Mouse (Mus musculus): ENCODE data around the gene Zbtb45. TPM values are rescaled to one million over a fixed set of nuclear protein-coding genes. Genes with fewer than 3 reads are reported as not detected.

Zbtb45 gene
- polyA plus RNA-seq, 1 experiment from 2014 or later: 32.8 TPM

DNA sequence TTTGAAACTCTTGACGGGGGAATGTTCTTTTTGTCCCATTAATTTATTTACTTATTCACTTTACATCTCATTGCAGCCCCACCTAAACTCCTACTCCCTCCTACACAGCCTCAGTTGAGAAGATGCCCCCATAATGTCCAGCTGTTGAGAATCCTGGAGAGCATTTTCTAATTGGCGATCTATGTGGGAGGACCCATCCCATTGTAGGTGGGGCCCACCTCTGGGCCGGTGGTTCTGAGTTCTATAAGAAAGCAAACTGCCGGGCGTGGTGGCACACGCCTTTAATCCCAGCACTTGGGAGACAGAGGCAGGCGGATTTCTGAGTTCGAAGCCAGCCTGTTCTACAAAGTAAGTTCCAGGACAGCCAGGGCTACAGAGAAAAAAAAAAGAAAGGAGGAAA is 22.9 kb downstream of the Zbtb45 start:
- no peak for ATAC-seq
- no peak overlapping the region for H3K4me2 ChIP-seq
- no peaks in the 10 kb centered on the region for H3K9me3 ChIP-seq (replicated peaks)
- no peaks in the 10 kb centered on the region for H3K27me3 ChIP-seq
- H3K9ac ChIP-seq: no peak overlapping the region
- H3K4me3 ChIP-seq: no peak overlapping the region
- H3K27ac ChIP-seq: no peak overlapping the region
- H3K4me1 ChIP-seq: no peaks in the 10 kb centered on the region
- H3K36me3 ChIP-seq (ENCODE audit: poor library complexity, severe bottlenecking): 0 out of 2 replicates have a peak, but pooled peaks cover 8% of the 10 kb centered on the region
- 84% methylated on average over 8 of the region's 8 CpGs for WGBS

- Histone ChIP-seq H3K9ac (no peak overlapping the region), H3K36me3 (ENCODE audit: poor library complexity, severe bottlenecking) (0 out of 2 replicates have a peak, but pooled peaks cover 11% of the 10 kb centered on the region), H3K9me3 (replicated peaks) (no peaks in the 10 kb centered on the region), H3K27ac (no peak overlapping the region), H3K27me3 (no peaks in the 10 kb centered on the region), H3K4me2 (no peak overlapping the region), H3K4me1 (no peaks in the 10 kb centered on the region), H3K4me3 (no peak overlapping the region)
- ATAC-seq: no peak
- 87% methylated on average over 1 of the region's 1 CpGs for WGBS
Observed at GRCm38 (mm10) chr7:12985724-12986123, 24.1 kb downstream of the Zbtb45 start.

- H3K4me1 ChIP-seq: peaks cover 19% of the 10 kb centered on the region
- H3K36me3 ChIP-seq (ENCODE audit: poor library complexity, severe bottlenecking): 0 out of 2 replicates have a peak, but pooled peaks cover 11% of the 10 kb centered on the region
- no peak overlapping the region for H3K9ac ChIP-seq
- no peaks in the 10 kb centered on the region for H3K9me3 ChIP-seq (replicated peaks)
- WGBS: 92% methylated on average over 7 of the region's 7 CpGs
- no peak overlapping the region for H3K4me2 ChIP-seq
- no peaks in the 10 kb centered on the region for H3K27me3 ChIP-seq
- no peak for ATAC-seq
- H3K4me3 ChIP-seq: no peak overlapping the region
- H3K27ac ChIP-seq: no peak overlapping the region
Observed at GRCm38 (mm10) chr7:12980291-12980690, 29.5 kb downstream of the Zbtb45 start.

DNA sequence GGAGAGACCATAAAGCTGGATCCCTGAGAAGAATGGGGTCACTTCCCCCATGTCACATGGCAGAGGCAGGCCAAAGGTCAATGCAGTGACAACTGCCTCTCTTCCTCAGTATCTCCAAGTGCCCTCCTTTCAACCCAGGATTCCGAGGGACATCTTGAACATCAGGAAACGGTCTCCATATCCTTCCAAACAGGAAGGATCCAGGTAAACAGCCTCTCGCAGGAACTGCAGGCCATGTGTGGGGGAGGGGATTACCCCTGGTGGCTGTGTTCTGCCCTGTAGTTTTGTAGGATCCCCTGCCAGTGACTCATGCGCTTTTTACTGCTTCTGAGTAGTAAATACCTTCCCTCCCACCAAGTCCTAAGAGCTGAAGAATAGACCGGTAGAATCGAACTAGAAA is 30.1 kb downstream of the Zbtb45 start:
- no peak overlapping the region for H3K4me2 ChIP-seq
- ATAC-seq: no peak
- H3K9ac ChIP-seq: no peak overlapping the region; the same call in 1 of the 2 replicates
- peaks cover 19% of the 10 kb centered on the region for H3K4me1 ChIP-seq
- H3K9me3 ChIP-seq (replicated peaks): no peaks in the 10 kb centered on the region
- 0 out of 2 replicates have a peak, but pooled peaks cover 11% of the 10 kb centered on the region for H3K36me3 ChIP-seq (ENCODE audit: poor library complexity, severe bottlenecking)
- 86% methylated on average over 6 of the region's 6 CpGs for WGBS
- H3K4me3 ChIP-seq: no peak overlapping the region
- no peaks in the 10 kb centered on the region for H3K27me3 ChIP-seq
- H3K27ac ChIP-seq: no peak overlapping the region

GRCm38 (mm10) chr7:12978931-12979722 is 30.7 kb downstream of the Zbtb45 start:
- Histone ChIP-seq H3K27me3 (no peaks in the 10 kb centered on the region), H3K9me3 (replicated peaks) (no peaks in the 10 kb centered on the region), H3K36me3 (ENCODE audit: poor library complexity, severe bottlenecking) (0 out of 2 replicates have a peak, but pooled peaks cover 11% of the 10 kb centered on the region), H3K4me1 (peaks cover 19% of the 10 kb centered on the region), H3K4me3 (peak overlapping the region; percentile 67), H3K27ac (peak overlapping the region; percentile 94; the same call in 1 of the 2 replicates), H3K4me2 (peak overlapping the region; percentile 63), H3K9ac (peak overlapping the region; percentile 62; the same call in 1 of the 2 replicates)
- no peak for ATAC-seq
- 92% methylated on average over 18 of the region's 18 CpGs for WGBS

DNA sequence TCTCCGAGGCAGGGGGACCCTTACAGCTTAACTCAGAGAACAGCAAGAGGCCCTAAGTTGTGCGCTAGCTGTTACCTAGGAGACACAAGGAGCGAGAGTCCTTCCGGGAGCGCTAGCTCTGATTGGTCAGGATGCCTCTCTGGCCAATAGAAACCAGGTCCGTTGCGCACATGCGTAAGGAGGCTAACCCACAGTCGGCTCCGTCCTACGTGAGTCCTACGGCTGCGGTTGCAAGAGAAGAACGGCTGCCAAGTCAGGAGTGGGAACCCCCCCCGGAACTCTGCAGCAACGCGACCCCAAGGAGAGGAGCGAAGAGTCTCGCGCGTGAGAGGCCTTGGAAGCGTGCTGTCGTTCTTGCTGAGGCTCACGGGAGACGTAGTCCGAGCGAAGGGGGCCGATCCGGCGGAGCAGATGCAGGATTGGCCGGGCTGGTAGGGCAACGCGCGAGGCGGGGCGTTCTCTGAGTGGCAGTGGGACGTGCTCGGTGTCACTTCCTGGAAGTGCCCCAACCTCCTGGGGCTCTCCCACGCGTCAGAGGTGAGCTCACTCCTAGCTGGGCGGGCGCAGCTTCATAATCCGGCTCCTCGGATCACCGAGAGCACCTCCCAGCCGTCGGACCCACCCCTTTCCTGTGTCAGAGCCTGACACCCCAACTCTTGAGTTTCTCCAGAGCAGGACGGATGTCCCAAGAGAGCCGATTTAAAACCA is 32.0 kb downstream of the Zbtb45 start, which contains the start of gene Zfp446:
TSS of gene Zfp446 (plus strand) at position 167 of the 708 bp plus-strand sequence.
- Histone ChIP-seq H3K27me3 (no peaks in the 10 kb centered on the region), H3K4me3 (peak within 1 kb of the TSS; percentile 67), H3K36me3 (ENCODE audit: poor library complexity, severe bottlenecking) (peaks cover 22% of the 10 kb centered on the region; the same call in 1 of the 2 replicates), H3K9me3 (replicated peaks) (no peaks in the 10 kb centered on the region), H3K27ac (peak within 1 kb of the TSS; percentile 94), H3K4me2 (peak within 1 kb of the TSS; percentile 63), H3K9ac (peak within 1 kb of the TSS; percentile 62), H3K4me1 (peaks cover 19% of the 10 kb centered on the region)
- ATAC-seq: peak; percentile 99
- under 1% methylated on average over 49 of the region's 49 CpGs for WGBS

DNA sequence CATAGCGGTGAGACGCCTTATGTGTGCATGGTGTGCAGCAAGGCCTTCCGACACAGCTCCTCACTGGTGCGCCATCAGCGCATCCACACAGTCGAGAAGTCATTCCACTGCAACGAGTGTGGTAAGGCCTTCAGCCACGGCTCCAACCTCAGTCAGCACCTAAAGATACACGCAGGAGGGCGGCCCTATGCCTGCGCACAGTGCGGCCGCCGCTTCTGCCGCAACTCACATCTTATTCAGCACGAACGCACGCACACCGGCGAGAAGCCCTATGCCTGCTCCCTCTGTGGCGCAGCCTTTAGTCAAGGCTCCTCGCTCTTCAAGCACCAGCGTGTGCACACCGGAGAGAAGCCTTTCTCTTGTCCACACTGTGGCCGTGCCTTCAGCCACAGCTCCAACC is 38.9 kb downstream of the Zbtb45 start:
- peaks cover 17% of the 10 kb centered on the region for H3K4me1 ChIP-seq
- no peaks in the 10 kb centered on the region for H3K27me3 ChIP-seq
- H3K4me3 ChIP-seq: no peak overlapping the region
- ATAC-seq: no peak
- no peak overlapping the region for H3K9ac ChIP-seq
- no peaks in the 10 kb centered on the region for H3K9me3 ChIP-seq (replicated peaks)
- H3K36me3 ChIP-seq (ENCODE audit: poor library complexity, severe bottlenecking): peaks cover 55% of the 10 kb centered on the region
- no peak overlapping the region for H3K27ac ChIP-seq
- WGBS: 97% methylated on average over 25 of the region's 25 CpGs
- H3K4me2 ChIP-seq: no peak overlapping the region

- H3K27me3 ChIP-seq: no peaks in the 10 kb centered on the region
- peak overlapping the region; percentile 90 for H3K27ac ChIP-seq
- H3K36me3 ChIP-seq (ENCODE audit: poor library complexity, severe bottlenecking): peaks cover 29% of the 10 kb centered on the region
- peak overlapping the region; percentile 90 for H3K4me3 ChIP-seq
- WGBS: under 1% methylated on average over 29 of the region's 29 CpGs
- H3K4me2 ChIP-seq: peak overlapping the region; percentile 95
- no peaks in the 10 kb centered on the region for H3K9me3 ChIP-seq (replicated peaks)
- peak; percentile 57 for ATAC-seq
- H3K9ac ChIP-seq: peak overlapping the region; percentile 94
- peaks cover 25% of the 10 kb centered on the region for H3K4me1 ChIP-seq
Observed at GRCm38 (mm10) chr7:12966104-12966845, 43.6 kb downstream of the Zbtb45 start.

- Histone ChIP-seq H3K27ac (peak within 1 kb of the TSS; percentile 90), H3K9me3 (replicated peaks) (no peaks in the 10 kb centered on the region), H3K36me3 (ENCODE audit: poor library complexity, severe bottlenecking) (peaks cover 23% of the 10 kb centered on the region), H3K4me2 (peak within 1 kb of the TSS; percentile 95), H3K4me1 (peaks cover 25% of the 10 kb centered on the region), H3K9ac (peak within 1 kb of the TSS; percentile 94), H3K4me3 (peak within 1 kb of the TSS; percentile 90), H3K27me3 (no peaks in the 10 kb centered on the region)
- ATAC-seq: peak; percentile 94
- under 1% methylated on average over 23 of the region's 23 CpGs for WGBS
Observed at GRCm38 (mm10) chr7:12965678-12966091, 44.1 kb downstream of the Zbtb45 start, which contains the start of gene Zfp324. TSS of gene Zfp324 (plus strand) at chr7:12965838.

DNA sequence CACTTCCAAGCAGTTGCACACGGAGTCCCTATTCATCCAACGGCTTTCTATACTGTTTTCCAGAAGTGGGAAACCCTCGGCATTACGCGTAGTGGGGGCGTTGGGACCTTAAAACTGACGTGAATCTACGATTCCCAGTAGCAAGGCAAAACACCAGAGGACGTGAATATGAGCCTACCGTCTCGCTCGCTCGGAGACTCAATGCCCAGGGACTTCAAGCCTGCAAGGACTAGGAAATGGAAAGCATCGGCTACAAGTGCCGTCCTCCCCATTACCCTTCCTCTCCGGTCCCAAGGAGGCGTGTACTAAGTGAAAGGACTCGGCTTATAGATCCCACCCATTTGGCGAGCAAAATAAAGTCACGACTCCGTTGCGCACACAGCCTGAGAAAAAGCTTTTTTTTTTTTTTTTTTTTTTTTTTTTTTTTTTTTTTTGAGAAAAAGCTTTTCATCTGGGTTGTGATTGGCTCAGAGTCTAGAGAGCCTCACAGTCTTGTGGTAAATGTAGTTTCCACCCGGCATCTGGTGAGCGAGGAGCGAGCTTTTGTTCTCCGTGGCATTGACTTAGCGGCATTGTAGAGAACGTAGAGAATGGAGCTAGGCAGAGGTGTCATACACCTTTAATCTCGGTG is 48.2 kb downstream of the Zbtb45 start:
- Histone ChIP-seq H3K27ac (peak overlapping the region; percentile 83), H3K4me1 (peaks cover 15% of the 10 kb centered on the region), H3K9ac (peak overlapping the region; percentile 66), H3K4me2 (peak overlapping the region; percentile 63), H3K36me3 (ENCODE audit: poor library complexity, severe bottlenecking) (no peaks in the 10 kb centered on the region), H3K27me3 (no peaks in the 10 kb centered on the region), H3K9me3 (replicated peaks) (no peaks in the 10 kb centered on the region), H3K4me3 (peak overlapping the region; percentile 39)
- peak; percentile 82 for ATAC-seq
- WGBS: under 1% methylated on average over 29 of the region's 29 CpGs

- H3K36me3 ChIP-seq (ENCODE audit: poor library complexity, severe bottlenecking): no peaks in the 10 kb centered on the region
- H3K4me2 ChIP-seq: no peak overlapping the region
- H3K27me3 ChIP-seq: no peaks in the 10 kb centered on the region
- no peaks in the 10 kb centered on the region for H3K9me3 ChIP-seq (replicated peaks)
- 16% methylated on average over 4 of the region's 4 CpGs for WGBS
- H3K27ac ChIP-seq: no peak overlapping the region
- H3K4me1 ChIP-seq: peaks cover under 1% of the 10 kb centered on the region; the same call in 1 of the 2 replicates
- no peak for ATAC-seq
- no peak overlapping the region for H3K9ac ChIP-seq
- no peak overlapping the region for H3K4me3 ChIP-seq
Observed at GRCm38 (mm10) chr7:12959718-12960117, 50.1 kb downstream of the Zbtb45 start.

Measured in forebrain, embryonic 13.5 days (tissue).